Mouse (Mus musculus): ENCODE data around the gene Ttc39d. TPM values are rescaled to one million over a fixed set of nuclear protein-coding genes. Genes with fewer than 3 reads are reported as not detected.

Ttc39d gene
- polyA plus RNA-seq, 1 experiment: not detected

- 83% methylated on average over 13 of the region's 13 CpGs for WGBS
- no peak for DNase-seq (ENCODE audit: low read depth, low spot score)
Observed at GRCm38 (mm10) chr17:80252757-80253525, 45.7 kb downstream of the Ttc39d start.

- 98% methylated on average over 5 of the region's 5 CpGs for WGBS
Observed at GRCm38 (mm10) chr17:80254421-80254820, 47.2 kb downstream of the Ttc39d start.

GRCm38 (mm10) chr17:80255208-80255607 lies 47.9 kb downstream of the Ttc39d start:
- DNase-seq (ENCODE audit: low read depth, low spot score): no peak
- 37% methylated on average over 13 of the region's 13 CpGs for WGBS

More at GRCm38 (mm10) chr17:80254421-80254820, 47.2 kb downstream of the Ttc39d start:
- no peak for DNase-seq (ENCODE audit: low read depth, low spot score)

- 92% methylated on average over 4 of the region's 4 CpGs for WGBS
- DNase-seq (ENCODE audit: low read depth, low spot score): no peak
Observed at GRCm38 (mm10) chr17:80267065-80267464, 59.8 kb downstream of the Ttc39d start.

Other genes with a start within 250 kb of the Ttc39d start
- gene Hnrnpll, start 145.1 kb upstream of the Ttc39d start, polyA plus RNA-seq (2012; rRNA removed): 10.1 and 13.8 TPM in 2 replicates
- gene Galm, start 80.0 kb upstream of the Ttc39d start, polyA plus RNA-seq (2012; rRNA removed): 40.4 and 76.9 TPM in 2 replicates
- 56.5 and 59.8 TPM in 2 replicates for gene Srsf7, start 153 bp upstream of the Ttc39d start, polyA plus RNA-seq (2012; rRNA removed)
- 5.4 and 5.5 TPM in 2 replicates for gene Gemin6, start 17.0 kb downstream of the Ttc39d start, polyA plus RNA-seq (2012; rRNA removed)
- 3.9 and 4.3 TPM in 2 replicates for gene Morn2, start 82.7 kb downstream of the Ttc39d start, polyA plus RNA-seq (2012; rRNA removed)
- 4.8 and 8.4 TPM in 2 replicates for gene Dhx57, start 83.0 kb downstream of the Ttc39d start, polyA plus RNA-seq (2012; rRNA removed)
- 0.02 and 0.19 TPM in 2 replicates for gene Arhgef33, start 99.9 kb downstream of the Ttc39d start, polyA plus RNA-seq (2012; rRNA removed)
- gene Gm10190, start 166.1 kb downstream of the Ttc39d start, polyA plus RNA-seq (2012; rRNA removed): not detected in 2 replicates